Comparison of ENCODE assay signal across 8 mouse cellular contexts in the genomic region with DNA sequence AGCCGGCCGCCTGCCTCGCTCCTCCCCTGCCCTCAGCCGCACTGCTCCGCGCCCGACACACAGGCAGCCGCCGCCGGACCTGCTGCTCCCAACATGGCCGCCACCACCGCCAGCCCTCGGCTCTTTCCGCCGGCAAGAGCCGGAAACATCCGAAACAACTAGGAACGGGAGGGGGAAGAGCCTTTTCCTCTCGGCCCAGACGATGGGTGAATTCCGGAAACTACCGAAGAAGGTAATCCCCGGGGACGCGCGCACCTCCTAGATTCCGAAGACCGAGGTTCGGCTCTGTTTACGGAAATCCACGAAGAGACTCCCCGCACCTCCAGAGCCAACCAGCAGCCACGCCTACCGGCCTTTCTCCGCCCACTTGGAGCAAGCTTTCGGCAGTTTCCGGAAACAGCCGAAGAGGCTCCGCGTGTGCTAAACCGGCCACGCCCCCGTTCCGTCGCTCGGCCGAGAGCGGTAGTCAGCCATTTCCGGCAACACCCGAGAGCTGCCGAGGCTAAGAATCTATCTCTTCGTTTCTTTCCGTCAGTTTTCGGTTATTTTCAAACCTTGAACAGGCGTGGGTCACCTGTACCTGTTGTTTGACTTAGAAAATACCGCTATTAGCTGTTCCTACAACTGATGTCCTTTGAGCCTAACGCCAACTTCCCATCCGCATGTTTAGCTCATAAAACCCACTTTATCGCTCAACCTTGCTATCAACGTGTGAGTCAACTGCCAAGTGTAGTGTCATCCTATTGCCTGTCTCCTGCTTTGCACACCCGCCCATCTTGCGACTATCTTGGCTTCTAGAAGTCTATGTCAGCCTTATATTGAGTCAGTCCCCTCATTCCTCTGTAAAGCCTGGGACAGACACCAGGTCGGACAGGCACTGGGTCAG. TPM values are rescaled to one million over a fixed set of nuclear protein-coding genes. Genes with fewer than 3 reads are reported as not detected.
DNase-seq lines count a peak whose midpoint lies in the region; ATAC-seq and TF ChIP-seq lines count a peak whose summit lies in the region.

A gene (minus strand): TSS at position 349 of the 886 bp plus-strand sequence.

- H3K9ac ChIP-seq in lung, postnatal 0 days (replicated peaks; ENCODE audit: low read depth), result peak within 1 kb of the TSS; percentile 86

- TF ChIP-seq CTCF in lung, postnatal 0 days (IDR thresholded peaks at IDR 0.05), result no peak

- peak; percentile 98 for DNase-seq in MN1 (ENCODE audit: low spot score)
- DNase-seq in cerebellum, adult 9-10 months, result peak; percentile 100
- peak; percentile 99 for DNase-seq in hindbrain, embryonic 10.5 days (ENCODE audit: low spot score)
- peak; percentile 99 for DNase-seq in layer of hippocampus, adult 9-11 months
- peak; percentile 99 for DNase-seq in lung, postnatal 0 days (ENCODE audit: low spot score)
- DNase-seq in ovary, postnatal 14 days (ENCODE audit: low spot score), result peak; percentile 98
- peak; percentile 100 for DNase-seq in thymus, postnatal 14 days

- H3K4me2 ChIP-seq in lung, postnatal 0 days (replicated peaks; ENCODE audit: low read depth, low read length), result peak within 1 kb of the TSS; percentile 90

- peaks cover 47% of the 10 kb centered on the region for H3K4me1 ChIP-seq in hindbrain, embryonic 10.5 days (replicated peaks)
- peaks cover 21% of the 10 kb centered on the region; the same call in 1 of the 2 replicates for H3K4me1 ChIP-seq in lung, postnatal 0 days (ENCODE audit: insufficient read depth, low read depth, low read length)

- no peaks in the 10 kb centered on the region for H3K27me3 ChIP-seq in hindbrain, embryonic 10.5 days (ENCODE audit: insufficient read depth, poor library complexity, severe bottlenecking)
- no peaks in the 10 kb centered on the region for H3K27me3 ChIP-seq in lung, postnatal 0 days (replicated peaks; ENCODE audit: insufficient read depth, low read length)

- H3K27ac ChIP-seq in hindbrain, embryonic 10.5 days, result peak within 1 kb of the TSS; percentile 92
- H3K27ac ChIP-seq in lung, postnatal 0 days (ENCODE audit: low read length), result peak within 1 kb of the TSS; percentile 90

- H3K36me3 ChIP-seq in hindbrain, embryonic 10.5 days, result no peaks in the 10 kb centered on the region; the same call in 1 of the 2 replicates
- H3K36me3 ChIP-seq in lung, postnatal 0 days (ENCODE audit: insufficient read depth, low read length), result no peaks in the 10 kb centered on the region

- peak; percentile 82 for ATAC-seq in frontal cortex, adult (ENCODE audit: low TSS enrichment)
- ATAC-seq in lung, postnatal 0 days, result peak; percentile 93

- H3K9me3 ChIP-seq in hindbrain, embryonic 10.5 days, result no peaks in the 10 kb centered on the region
- H3K9me3 ChIP-seq in lung, postnatal 0 days (ENCODE audit: low read length), result no peaks in the 10 kb centered on the region

- no peak for TF ChIP-seq EP300 in lung, postnatal 0 days (IDR thresholded peaks at IDR 0.05)

- WGBS in hindbrain, embryonic 10.5 days, result 3% methylated on average over 61 of the region's 63 CpGs
- WGBS in lung, postnatal 0 days, result 1% methylated on average over 56 of the region's 63 CpGs

- H3K4me3 ChIP-seq in hindbrain, embryonic 10.5 days, result peak within 1 kb of the TSS; percentile 88
- peak within 1 kb of the TSS; percentile 72 for H3K4me3 ChIP-seq in lung, postnatal 0 days (ENCODE audit: low read depth, low read length)

RNA-seq across cellular contexts. Expression of the gene that starts here (rescaled TPM):
- polyA plus RNA-seq in hindbrain, embryonic 10.5 days (2016; fragmentation: Nextera tagmentation; extraction: Ambion mirVana), result 47.0 and 56.5 TPM in 2 replicates
- polyA plus RNA-seq in lung, postnatal 0 days (2015; fragmentation: Nextera tagmentation; extraction: Ambion mirVana), result 29.8 and 35.9 TPM in 2 replicates

Comparison
In these comparisons a context has a peak if more than half of its experiments do, and no peak if none do; other contexts are left out.
1. Peak in every context shown above with its lines: DNase-seq, ATAC-seq, H3K4me3 ChIP-seq and H3K27ac ChIP-seq.